Mouse (Mus musculus): ENCODE results near the gene D930048N14Rik.

- TF ChIP-seq ZMIZ1 (IDR thresholded peaks at IDR 0.05; ENCODE audit: low read depth, low read length) (no peak), ZC3H11A (IDR thresholded peaks at IDR 0.05; ENCODE audit: low read depth, low read length) (no peak), POLR2A (IDR thresholded peaks at IDR 0.05; ENCODE audit: low read depth, low read length) (no peak), EP300 (IDR thresholded peaks at IDR 0.05; ENCODE audit: low read length) (no peak), RAD21 (IDR thresholded peaks at IDR 0.05; ENCODE audit: low read depth, low read length) (no peak), CHD2 (IDR thresholded peaks at IDR 0.05; ENCODE audit: low read length) (no peak), NRF1 (IDR thresholded peaks at IDR 0.05; ENCODE audit: low read depth, low read length) (no peak), CTCF (conservative IDR thresholded peaks at IDR 0.05 in 1 of 2, IDR thresholded peaks at IDR 0.05 in 1 of 2; ENCODE audit: low read depth in 2 of 2, low read length in 2 of 2) (no peak), CHD1 (IDR thresholded peaks at IDR 0.05; ENCODE audit: low read depth, low read length) (no peak), E2F4 (IDR thresholded peaks at IDR 0.05; ENCODE audit: insufficient replicate concordance, low read depth, low read length) (no peak), SIN3A (IDR thresholded peaks at IDR 0.05; ENCODE audit: low read length) (no peak), USF1 (IDR thresholded peaks at IDR 0.05; ENCODE audit: low read depth, low read length) (no peak), UBTF (IDR thresholded peaks at IDR 0.05; ENCODE audit: low read depth, low read length) (no peak)
Measured at GRCm38 (mm10) chr11:51618894-51619408, 31.8 kb upstream of the D930048N14Rik start.
